Mouse (Mus musculus): ENCODE data around the gene D3Ertd751e.

The D3Ertd751e gene

GRCm38 (mm10) chr3:41742278-41742934 is at the start of gene D3Ertd751e, which contains the start of gene Sclt1:
TSS of gene D3Ertd751e (plus strand) at chr3:41742611.
TSS of gene Sclt1 (minus strand) at chr3:41742514.
- peak; percentile 88 for DNase-seq (ENCODE audit: extremely low read depth, low read depth)

GRCm38 (mm10) chr3:41695681-41696080 is 46.7 kb upstream of the D3Ertd751e start:
- no peak for DNase-seq (ENCODE audit: extremely low read depth, low read depth)

GRCm38 (mm10) chr3:41741601-41742277 is 672 bp upstream of the D3Ertd751e start:
- peak; percentile 31 for DNase-seq (ENCODE audit: extremely low read depth, low read depth)

GRCm38 (mm10) chr3:41743436-41743835 is 1.0 kb downstream of the D3Ertd751e start:
- no peak for DNase-seq (ENCODE audit: extremely low read depth, low read depth)

- no peak for DNase-seq (ENCODE audit: extremely low read depth, low read depth)
Measured at GRCm38 (mm10) chr3:41754556-41754955, 12.1 kb downstream of the D3Ertd751e start.

GRCm38 (mm10) chr3:41762091-41762490 is 19.7 kb downstream of the D3Ertd751e start:
- no peak for DNase-seq (ENCODE audit: extremely low read depth, low read depth)

- no peak for DNase-seq (ENCODE audit: extremely low read depth, low read depth)
Measured at GRCm38 (mm10) chr3:41812447-41812846, 70.0 kb downstream of the D3Ertd751e start.
